Mouse (Mus musculus): ENCODE measurements around the gene Dpf1.

Dpf1 gene

DNA sequence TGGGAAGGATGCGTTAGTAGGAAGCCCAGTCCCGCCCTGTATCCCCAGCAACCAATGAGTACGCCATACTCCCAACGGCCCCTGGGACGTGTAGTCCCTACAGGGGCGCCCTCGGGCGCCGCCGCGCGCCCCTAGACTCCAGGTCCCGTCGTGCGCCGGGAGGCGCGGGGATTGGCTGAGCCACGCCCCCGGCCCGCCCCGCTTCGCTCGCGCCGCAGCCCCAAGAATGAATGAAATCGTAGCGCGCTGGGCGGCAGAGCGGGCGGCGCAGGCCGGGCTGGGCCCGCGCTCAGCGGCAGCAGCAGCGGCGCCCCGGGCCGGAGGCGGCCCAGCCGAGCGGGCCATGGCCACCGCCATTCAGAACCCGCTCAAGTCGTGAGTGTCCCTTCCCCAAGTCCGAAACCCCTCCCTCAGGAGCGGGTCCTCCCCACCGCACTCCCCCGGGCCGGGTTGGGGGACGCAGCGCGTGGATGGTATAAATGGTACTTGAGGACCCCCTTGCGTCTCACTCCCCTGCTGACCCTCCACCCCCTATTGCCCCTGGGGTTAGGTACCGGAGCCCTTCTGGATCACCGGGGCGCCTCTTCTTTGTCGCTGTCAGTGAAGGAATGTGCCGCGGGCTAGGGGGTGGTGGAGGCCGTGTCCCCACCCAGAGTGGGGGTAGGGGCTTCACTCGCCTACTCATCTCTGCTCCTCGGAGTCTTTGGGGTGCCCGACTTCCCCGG is at the start of gene Dpf1:
Gene Dpf1, plus strand, starts transcription at position 214 of the 725 bp plus-strand sequence.
- CTCF ChIA-PET, result interaction anchor here (1.1 kb wide), 1 partner anchor 177 kb away, joined by 3 read pairs; no protein-coding TSS in a partner anchor

DNA sequence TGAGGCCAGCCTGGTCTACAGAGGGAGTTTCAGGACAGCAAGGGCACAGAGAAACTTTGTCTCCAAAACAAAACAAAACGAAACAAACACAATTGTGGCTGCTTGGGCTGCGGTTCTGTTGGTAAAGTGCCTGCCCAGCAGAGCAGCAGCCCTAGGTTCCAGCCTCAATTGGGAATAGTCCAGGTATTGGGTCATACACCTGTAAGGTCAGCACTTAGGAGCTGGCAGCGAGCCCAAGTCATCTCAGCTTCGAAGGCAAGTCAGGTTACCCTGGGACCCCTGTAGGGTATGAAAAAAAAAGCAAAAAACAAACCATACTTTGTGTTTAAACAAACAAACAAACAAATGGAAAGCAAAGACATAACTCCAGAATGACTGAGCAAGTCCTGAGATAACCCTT is 47.9 kb upstream of the Dpf1 start:
- CTCF ChIA-PET, result no interaction called here

DNA sequence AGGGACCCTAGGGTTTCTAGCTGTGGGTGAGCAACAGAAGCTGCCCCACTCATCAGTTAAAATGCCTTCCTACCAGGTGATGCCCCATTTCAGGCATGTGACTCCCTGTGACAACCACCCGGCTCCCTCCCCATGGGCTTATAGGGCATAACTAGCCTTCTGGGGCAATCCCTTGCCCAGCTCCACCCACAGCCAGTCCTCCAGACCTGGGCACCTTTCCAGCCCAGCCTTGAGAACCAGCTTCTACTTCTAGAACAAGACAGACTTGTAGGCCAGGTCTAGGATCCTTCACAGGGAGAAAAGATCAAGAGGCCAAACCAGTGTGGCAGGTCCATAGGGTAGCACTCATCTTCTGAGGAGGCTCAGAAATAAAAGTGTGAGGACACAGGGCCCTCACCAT is 46.4 kb upstream of the Dpf1 start:
- CTCF ChIA-PET, result no interaction called here

DNA sequence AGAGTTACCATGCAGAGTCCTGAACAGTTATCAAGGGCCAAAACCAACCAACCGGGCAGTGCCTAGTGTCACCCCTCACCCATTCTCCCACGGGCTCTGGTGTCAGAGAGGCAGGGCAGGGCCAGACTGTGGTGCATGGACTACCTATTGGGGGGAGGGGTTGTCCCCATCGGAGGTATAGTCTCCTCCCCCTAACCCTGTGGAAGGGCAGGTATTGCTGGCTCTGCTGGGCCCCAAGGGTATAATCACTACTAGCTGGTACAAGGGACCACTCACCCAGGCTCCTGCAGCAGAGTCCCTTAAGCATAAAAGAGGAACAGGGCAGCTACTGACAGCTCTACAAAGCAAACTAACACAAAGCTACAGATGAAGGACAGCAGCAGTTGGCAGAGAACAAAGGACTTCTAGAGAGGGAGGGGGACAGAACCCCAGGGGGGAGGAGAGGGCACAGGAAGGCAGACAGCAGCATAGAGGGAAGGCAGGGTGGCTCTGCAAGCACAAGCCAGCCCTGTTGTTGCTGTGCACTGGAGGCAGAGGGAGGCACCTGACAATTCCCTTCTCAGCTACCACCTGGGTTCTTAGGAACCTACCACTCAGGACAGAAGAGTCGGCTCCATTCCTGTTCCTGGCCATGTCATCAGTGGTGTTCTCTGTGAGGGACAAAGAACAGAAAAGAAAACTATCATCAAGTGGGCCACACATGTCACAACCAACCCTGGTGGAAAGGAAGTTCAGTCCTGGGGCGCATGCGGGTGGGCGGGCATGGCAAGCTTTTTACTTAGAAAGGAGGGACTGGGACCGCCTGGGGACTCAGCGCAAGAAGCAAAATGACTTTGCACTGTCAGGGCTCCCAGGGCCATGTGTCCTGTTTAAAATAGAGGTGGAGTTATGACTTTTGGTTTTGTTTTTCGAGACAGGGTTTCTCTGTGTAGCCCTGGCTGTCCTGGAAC is 43.7 kb upstream of the Dpf1 start:
- CTCF ChIA-PET, result no interaction called here

DNA sequence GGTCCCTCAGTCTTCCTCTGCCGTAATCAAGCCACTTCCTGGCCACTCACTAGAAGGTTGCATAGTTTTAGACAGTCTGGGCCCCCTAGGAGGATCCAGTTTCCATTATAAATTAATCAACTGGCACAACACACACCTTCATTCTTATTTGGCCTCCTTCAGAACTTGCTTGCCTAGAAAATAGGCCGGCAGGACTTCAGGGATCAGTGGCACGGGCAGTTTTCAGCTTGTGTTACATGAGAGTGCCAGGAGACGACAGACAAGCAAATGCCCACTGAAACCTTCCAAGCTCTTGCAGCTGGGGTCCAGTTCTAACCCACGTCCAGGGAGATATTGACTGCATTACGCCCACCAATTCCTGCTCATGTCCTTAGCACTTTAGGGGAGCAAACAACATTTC is 41.6 kb upstream of the Dpf1 start:
- CTCF ChIA-PET, result no interaction called here

DNA sequence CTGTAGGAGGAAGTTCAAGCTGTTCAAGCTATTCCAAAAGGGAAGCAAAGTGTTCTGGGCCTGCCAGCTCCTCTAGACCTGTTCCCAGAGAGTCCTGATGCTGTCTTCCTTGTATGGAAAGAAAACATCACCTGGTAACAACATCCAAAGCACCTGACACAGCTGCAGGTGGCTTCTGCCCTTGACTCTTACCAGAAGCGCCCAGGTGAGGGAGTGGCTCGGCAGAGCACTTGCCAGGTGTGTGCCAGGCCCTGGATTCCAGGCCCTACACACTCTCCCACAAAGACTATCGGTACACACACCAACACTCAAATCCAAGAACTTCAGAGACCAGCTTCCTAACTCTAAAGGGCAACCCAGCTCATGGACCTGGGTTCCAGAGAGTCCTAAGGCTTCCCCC is 39.9 kb upstream of the Dpf1 start:
- CTCF ChIA-PET, result interaction anchor here (0.5 kb wide), 1 partner anchor 1543 kb away, joined by 3 read pairs; no protein-coding TSS in a partner anchor

DNA sequence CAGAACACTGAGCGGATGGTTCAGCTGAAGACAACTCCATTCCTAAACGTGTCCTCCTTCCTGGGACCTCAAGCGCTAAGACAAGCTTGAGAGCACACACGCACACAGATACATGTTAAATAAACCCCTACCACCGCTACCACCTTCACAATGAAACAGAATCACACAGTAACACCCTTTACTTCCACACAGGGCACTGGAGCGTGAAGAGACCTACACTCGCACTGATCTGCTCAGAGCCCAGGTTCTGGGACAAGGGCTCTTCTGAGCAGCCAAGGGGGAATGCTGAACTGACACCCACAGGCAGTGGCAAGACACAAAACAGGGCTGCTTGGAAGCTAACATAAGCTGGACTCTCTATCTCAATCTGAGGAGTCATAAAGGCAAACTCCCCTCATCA is 38.1 kb upstream of the Dpf1 start:
- CTCF ChIA-PET, result no interaction called here

DNA sequence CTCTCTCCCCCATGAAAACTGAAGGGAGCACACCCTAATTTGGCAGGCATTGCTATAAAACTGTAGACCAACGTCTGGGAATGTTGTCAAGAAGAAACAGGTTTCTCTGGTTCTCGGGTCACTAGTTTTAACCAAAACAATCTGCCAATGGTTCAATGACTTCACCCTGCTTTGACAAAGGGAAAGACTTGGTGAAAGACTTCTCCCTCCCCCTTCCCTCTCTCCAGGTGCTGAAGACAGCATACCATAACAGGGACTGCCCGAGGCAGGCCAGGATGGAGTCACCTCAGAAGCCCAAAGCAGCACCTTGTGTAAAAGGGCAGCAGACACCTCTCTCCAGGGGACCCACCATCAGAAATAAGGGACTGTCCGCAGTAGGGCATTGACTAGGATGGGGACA is 36.8 kb upstream of the Dpf1 start:
- CTCF ChIA-PET, result no interaction called here

GRCm38 (mm10) chr7:29270445-29270844 is 33.3 kb upstream of the Dpf1 start:
- CTCF ChIA-PET, result no interaction called here

DNA sequence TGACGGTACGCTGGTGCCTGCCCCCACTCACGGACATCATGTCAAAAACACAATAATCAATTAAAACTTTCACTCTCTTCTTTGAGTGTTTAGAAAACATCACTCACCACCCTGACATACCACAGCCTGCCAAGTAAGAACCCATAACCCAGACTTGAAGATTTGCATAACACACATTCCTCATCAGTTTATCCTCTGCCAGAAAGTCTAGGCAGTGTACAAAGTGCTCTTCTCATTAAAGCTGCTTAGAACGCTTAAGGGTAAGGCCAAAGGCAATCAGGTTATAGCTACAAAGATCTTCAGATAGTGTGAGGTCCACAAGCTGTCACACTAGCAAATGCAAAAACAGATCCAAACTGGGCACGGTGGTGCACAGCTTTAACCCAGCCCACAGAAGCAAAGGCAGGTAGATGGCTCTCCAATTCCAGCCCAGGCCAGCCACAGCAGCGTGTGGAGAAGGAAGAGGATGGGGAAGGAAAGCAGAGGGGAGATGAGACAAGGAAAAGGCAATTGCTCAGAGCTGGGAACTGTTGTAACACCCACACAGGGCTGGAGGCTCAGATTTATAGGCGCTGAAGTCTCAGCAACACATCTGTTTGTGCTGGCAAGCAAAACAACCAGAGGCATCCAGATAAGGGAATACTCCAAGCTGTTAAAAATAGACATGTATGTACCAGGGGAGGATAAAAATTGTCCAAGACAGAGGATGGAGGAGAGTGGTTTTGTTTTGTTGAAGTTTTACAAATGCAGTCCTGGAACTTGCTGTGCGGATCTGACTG is 31.9 kb upstream of the Dpf1 start:
- CTCF ChIA-PET, result no interaction called here

DNA sequence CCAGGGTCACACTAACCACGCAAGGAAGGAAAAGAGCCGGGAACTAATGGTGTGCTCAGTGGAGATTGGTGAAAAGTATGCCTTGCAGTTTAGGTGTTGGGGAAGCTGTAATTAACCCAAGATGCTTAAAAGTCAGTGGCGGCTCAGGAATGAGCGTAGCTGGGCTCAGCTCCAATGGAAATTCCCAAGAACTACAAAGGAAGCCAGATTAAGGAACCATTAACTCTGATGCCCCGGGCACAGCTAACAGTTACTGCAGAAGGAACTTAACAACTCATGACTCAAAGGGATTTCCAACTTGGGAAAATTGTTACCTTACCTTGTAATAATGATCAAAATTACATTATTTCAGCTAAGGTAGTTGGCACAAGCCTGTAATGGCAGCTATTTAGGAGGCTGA is 27.0 kb upstream of the Dpf1 start:
- CTCF ChIA-PET, result interaction anchor here (0.6 kb wide), 1 partner anchor 132 kb away, joined by 5 read pairs; no protein-coding TSS in a partner anchor

GRCm38 (mm10) chr7:29277510-29277909 is 26.2 kb upstream of the Dpf1 start:
- CTCF ChIA-PET, result no interaction called here

- CTCF ChIA-PET, result no interaction called here
Measured at GRCm38 (mm10) chr7:29279261-29279660, 24.5 kb upstream of the Dpf1 start.

GRCm38 (mm10) chr7:29279924-29280323 is 23.8 kb upstream of the Dpf1 start:
- CTCF ChIA-PET, result interaction anchor here (0.7 kb wide), 2 partner anchors 123 to 173 kb away, joined by 7 to 9 read pairs; no protein-coding TSS in a partner anchor

GRCm38 (mm10) chr7:29280801-29281200 is 22.9 kb upstream of the Dpf1 start:
- CTCF ChIA-PET, result interaction anchor here (0.9 kb wide), 1 partner anchor 34 kb away, joined by 3 read pairs; no protein-coding TSS in a partner anchor

DNA sequence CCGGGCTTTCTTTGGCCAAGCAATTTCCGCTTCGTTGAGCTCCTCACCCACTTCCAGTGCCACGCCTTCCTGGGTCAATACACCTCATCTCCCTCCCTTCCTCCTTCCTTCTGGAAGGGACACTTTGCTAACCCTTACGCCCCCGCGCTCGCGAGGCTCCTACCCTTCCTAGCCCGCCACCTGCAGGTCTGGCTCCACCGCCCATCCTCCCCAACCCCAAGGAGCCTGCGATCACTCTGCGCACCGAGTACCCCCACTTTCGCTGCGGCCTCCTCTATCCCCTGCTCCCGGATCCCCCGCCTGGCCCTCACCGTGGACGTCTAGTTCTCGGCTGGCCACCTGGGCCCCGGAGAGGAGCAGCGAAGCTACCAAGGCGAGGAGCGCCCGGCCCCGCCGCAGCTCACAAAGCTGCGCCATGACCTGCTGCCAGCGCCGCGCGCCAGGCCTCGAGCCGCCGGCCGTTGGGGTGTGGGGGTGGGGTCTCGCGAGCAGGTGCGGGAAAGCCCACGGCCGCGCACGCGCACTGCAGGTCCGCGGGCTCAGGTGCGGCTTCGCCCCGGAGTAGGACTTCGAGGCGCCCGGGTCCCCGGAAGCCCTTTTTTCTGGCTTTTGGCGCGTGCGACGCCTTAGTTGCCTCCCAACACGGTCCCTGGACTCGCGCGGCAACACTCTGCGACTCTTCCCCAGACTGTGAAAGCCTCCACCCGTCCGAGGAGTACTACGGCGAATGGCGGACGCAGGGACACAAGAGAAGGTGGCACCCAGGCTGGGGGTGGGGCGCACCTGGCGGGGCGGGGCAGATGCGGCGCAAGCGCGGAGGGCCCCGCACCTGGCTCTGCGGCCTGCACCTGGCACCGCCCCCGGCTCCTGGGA is 22.3 kb upstream of the Dpf1 start, which contains the start of gene Spint2:
Gene Spint2, minus strand, starts transcription at position 712 of the 873 bp plus-strand sequence.
- CTCF ChIA-PET, result interaction anchor here (0.9 kb wide), 1 partner anchor 34 kb away, joined by 3 read pairs; no protein-coding TSS in a partner anchor

- CTCF ChIA-PET, result no interaction called here
Measured at GRCm38 (mm10) chr7:29282074-29282554, 21.6 kb upstream of the Dpf1 start.

- CTCF ChIA-PET, result no interaction called here
Measured at GRCm38 (mm10) chr7:29283876-29284275, 19.9 kb upstream of the Dpf1 start.

GRCm38 (mm10) chr7:29284523-29284922 is 19.2 kb upstream of the Dpf1 start:
- CTCF ChIA-PET, result no interaction called here

GRCm38 (mm10) chr7:29287481-29287880 is 16.3 kb upstream of the Dpf1 start:
- CTCF ChIA-PET, result interaction anchor here (1.1 kb wide), 1 partner anchor 234 kb away, joined by 3 read pairs; no protein-coding TSS in a partner anchor
